Mouse (Mus musculus): ENCODE data around the gene Hscb. TPM values are rescaled to one million over a fixed set of nuclear protein-coding genes. Genes with fewer than 3 reads are reported as not detected.

The Hscb gene
- total RNA-seq, 2 experiments from 2014 or later = 24.3 to 25.3 TPM

GRCm38 (mm10) chr5:110783150-110783549, 56.4 kb downstream of the Hscb start:
- DNase-seq (ENCODE audit: low spot score in 2 of 2) = no peak

- DNase-seq (ENCODE audit: low spot score in 2 of 2) = no peak
These were observed 57.9 kb downstream of the Hscb start for GRCm38 (mm10) chr5:110781529-110782238.

GRCm38 (mm10) chr5:110780761-110781528, 58.6 kb downstream of the Hscb start:
- no peak for DNase-seq (ENCODE audit: low spot score in 2 of 2)

GRCm38 (mm10) chr5:110779998-110780760, 59.4 kb downstream of the Hscb start, which contains the start of gene Pus1:
Pus1 (minus strand) TSS chr5:110780659.
- peak; percentile 89 to 90 for DNase-seq (ENCODE audit: low spot score in 2 of 2)

- DNase-seq (ENCODE audit: low spot score in 2 of 2) = no peak
These were observed 60.1 kb downstream of the Hscb start for GRCm38 (mm10) chr5:110779276-110779997.

Other genes starting within 250 kb of the Hscb start
- 10 to 100 TPM; 27.0 to 29.3 TPM for gene Noc4l, start 186.4 kb downstream of the Hscb start, total RNA-seq (2021)
- gene Ddx51, start 186.3 kb downstream of the Hscb start, total RNA-seq (2021) = 10 to 100 TPM; 26.3 to 27.0 TPM
- gene Ep400, start 69.1 kb downstream of the Hscb start, total RNA-seq (2021) = 100 to 1,000 TPM in 1 of 2 experiments, 10 to 100 TPM in 1; 93.2 to 114 TPM
- 10 to 100 TPM; 40.2 to 47.2 TPM for gene Pus1, start 59.1 kb downstream of the Hscb start, total RNA-seq (2021)
- 10 to 100 TPM; 59.5 to 64.8 TPM for gene Ulk1, start 29.7 kb downstream of the Hscb start, total RNA-seq (2021)
- 10 to 100 TPM in 1 of 2 experiments, 1 to 10 TPM in 1; 8.2 to 13.3 TPM for gene Chek2, start 202 bp upstream of the Hscb start, total RNA-seq (2021)
- 10 to 100 TPM; 34.1 TPM for gene Ttc28, start 40.0 kb upstream of the Hscb start, total RNA-seq (2021)

Data from adrenal gland, postnatal 4 days (tissue).